In genomic region chr4:115062875-115063517, GRCm38 (mm10) we compare ENCODE assay signal across 8 mouse cellular contexts. TPM values are rescaled to one million over a fixed set of nuclear protein-coding genes. Genes with fewer than 3 reads are reported as not detected.
DNase-seq lines count a peak whose midpoint lies in the region; ATAC-seq and TF ChIP-seq lines count a peak whose summit lies in the region.

No protein-coding gene starts in this region.

- TF ChIP-seq POLR2A in spleen, adult 2 months (IDR thresholded peaks at IDR 0.05; ENCODE audit: low read depth, low read length): no peak

- peak; percentile 23 to 29 for DNase-seq in layer of hippocampus, postnatal 14 days (ENCODE audit: low spot score in 2 of 2)
- no peak for DNase-seq in layer of hippocampus, adult 9-10 months (ENCODE audit: low spot score)
- DNase-seq in T-cell, adult 2 months (ENCODE audit: low spot score): peak; percentile 25
- peak; percentile 68 for DNase-seq in intestine, embryonic 14.5 days (ENCODE audit: low spot score)
- DNase-seq in lung, postnatal 36 days: peak; percentile 29
- DNase-seq in spleen, adult 2 months (ENCODE audit: low read depth in 1 of 2, low spot score in 2 of 2): no peak
- no peak for DNase-seq in cerebellum, adult 11-12 months

- peak overlapping the region; percentile 94 for H3K4me2 ChIP-seq in forebrain, embryonic 13.5 days
- H3K4me2 ChIP-seq in intestine, embryonic 14.5 days (ENCODE audit: low read length): peak overlapping the region; percentile 94

- H3K9me3 ChIP-seq in forebrain, embryonic 13.5 days (replicated peaks): 0 out of 2 replicates have a peak, but pooled peaks cover 2% of the 10 kb centered on the region
- no peaks in the 10 kb centered on the region for H3K9me3 ChIP-seq in intestine, embryonic 14.5 days (ENCODE audit: control insufficient read depth, low read length)

- under 1% methylated on average over 57 of the region's 58 CpGs for WGBS in forebrain, embryonic 13.5 days
- under 1% methylated on average over 58 of the region's 58 CpGs for WGBS in intestine, embryonic 14.5 days
- WGBS in spleen, adult 2 months: under 1% methylated on average over 57 of the region's 58 CpGs

- peak overlapping the region; percentile 62 for H3K9ac ChIP-seq in forebrain, embryonic 13.5 days
- peak overlapping the region; percentile 27 for H3K9ac ChIP-seq in intestine, embryonic 14.5 days (ENCODE audit: low read length)

- no peaks in the 10 kb centered on the region for H3K36me3 ChIP-seq in forebrain, embryonic 13.5 days (ENCODE audit: poor library complexity, severe bottlenecking)
- H3K36me3 ChIP-seq in intestine, embryonic 14.5 days (ENCODE audit: control insufficient read depth, insufficient read depth, low read length): no peaks in the 10 kb centered on the region
- H3K36me3 ChIP-seq in spleen, adult 2 months (ENCODE audit: control insufficient read depth, insufficient read depth, low read length): no peaks in the 10 kb centered on the region

- peaks cover 94% of the 10 kb centered on the region for H3K27me3 ChIP-seq in forebrain, embryonic 13.5 days
- H3K27me3 ChIP-seq in intestine, embryonic 14.5 days (replicated peaks; ENCODE audit: control insufficient read depth, insufficient read depth, low read length): peaks cover 92% of the 10 kb centered on the region
- H3K27me3 ChIP-seq in spleen, adult 2 months (ENCODE audit: control insufficient read depth, insufficient read depth, low read length): peaks cover 17% of the 10 kb centered on the region

- no peak for TF ChIP-seq CTCF in spleen, adult 2 months (IDR thresholded peaks at IDR 0.05; ENCODE audit: extremely low read depth, insufficient read depth, insufficient read length, insufficient replicate concordance)

- H3K4me1 ChIP-seq in forebrain, embryonic 13.5 days: peaks cover 15% of the 10 kb centered on the region
- peaks cover 5% of the 10 kb centered on the region for H3K4me1 ChIP-seq in intestine, embryonic 14.5 days (replicated peaks; ENCODE audit: control insufficient read depth, insufficient read depth, low read length)
- H3K4me1 ChIP-seq in spleen, adult 2 months (ENCODE audit: control insufficient read depth, insufficient read depth, insufficient read length): peaks cover 5% of the 10 kb centered on the region

- H3K4me3 ChIP-seq in forebrain, embryonic 13.5 days: peak overlapping the region; percentile 47
- peak overlapping the region; percentile 50 for H3K4me3 ChIP-seq in intestine, embryonic 14.5 days (ENCODE audit: low read depth, low read length)
- peak overlapping the region; percentile 52 for H3K4me3 ChIP-seq in spleen, adult 2 months (ENCODE audit: extremely low read depth, insufficient read depth, insufficient read length)

- H3K27ac ChIP-seq in forebrain, embryonic 13.5 days: no peak overlapping the region
- H3K27ac ChIP-seq in intestine, embryonic 14.5 days (ENCODE audit: low read depth): no peak overlapping the region
- no peak overlapping the region for H3K27ac ChIP-seq in spleen, adult 2 months (ENCODE audit: insufficient read depth, low read length)

- peak; percentile 88 for ATAC-seq in forebrain, embryonic 13.5 days
- ATAC-seq in intestine, embryonic 14.5 days (replicated peaks; ENCODE audit: low FRiP score, low TSS enrichment, low read depth): peak; percentile 78

RNA-seq across cellular contexts. Expression of gene Tal1, which starts 6.8 kb away (rescaled TPM):
- total RNA-seq in layer of hippocampus, postnatal 14 days (2021): 1 to 10 TPM; 2.3 to 2.4 TPM
- polyA plus RNA-seq in forebrain, embryonic 13.5 days (2015; fragmentation: Nextera tagmentation; extraction: Ambion mirVana): 0.81 and 0.88 TPM in 2 replicates
- 0.96 and 1.1 TPM in 2 replicates for polyA plus RNA-seq in intestine, embryonic 14.5 days (2014; fragmentation: Nextera tagmentation; extraction: Ambion mirVana)
- 20.9 and 37.0 TPM in 2 replicates for polyA plus RNA-seq in spleen, adult 2 months (2012; rRNA removed)

RNA-seq across cellular contexts. Expression of gene Pdzk1ip1, which starts 25.5 kb away (rescaled TPM):
- under 1 TPM in 1 of 2 experiments, not detected in 1; 0.78 TPM for total RNA-seq in layer of hippocampus, postnatal 14 days (2021)
- 3.7 and 4.4 TPM in 2 replicates for polyA plus RNA-seq in forebrain, embryonic 13.5 days (2015; fragmentation: Nextera tagmentation; extraction: Ambion mirVana)
- polyA plus RNA-seq in intestine, embryonic 14.5 days (2014; fragmentation: Nextera tagmentation; extraction: Ambion mirVana): 41.8 and 50.5 TPM in 2 replicates
- polyA plus RNA-seq in spleen, adult 2 months (2012; rRNA removed): 79.3 and 89.6 TPM in 2 replicates

Comparison
In these comparisons a context has a peak if more than half of its experiments do, and no peak if none do; other contexts are left out.
1. DNase-seq: peak in layer of hippocampus, postnatal 14 days (2 of 2), T-cell, adult 2 months (single experiment), intestine, embryonic 14.5 days (single experiment) and lung, postnatal 36 days (single experiment); none in layer of hippocampus, adult 9-10 months (single experiment), spleen, adult 2 months (0 of 2) and cerebellum, adult 11-12 months (single experiment).
2. RNA of gene Tal1, which starts 6.8 kb away (polyA plus RNA-seq): 20.9 to 37.0 TPM in spleen, adult 2 months; 0.96 to 1.1 TPM in intestine, embryonic 14.5 days and 0.81 to 0.88 TPM in forebrain, embryonic 13.5 days; every median in the first group is over 10 times any median in the second.
3. Peak in every context shown above with its lines, with median percentiles within 50 percentile points of each other: H3K4me3 ChIP-seq.